Mouse (Mus musculus) ES-Bruce4 (cell line): ENCODE results near the gene Abcb8. TPM values are rescaled to one million over a fixed set of nuclear protein-coding genes. Genes with fewer than 3 reads are reported as not detected.

ENCODE experiments used
- H3K27ac ChIP-seq: 2 replicates; pipeline ENCODE4 v1.5.1; 2012; ENCODE audit warnings: low read length, inconsistent platforms; ENCODE audit not compliant: insufficient read depth
- H3K27me3 ChIP-seq: 2 replicates; pipeline ENCODE4 v1.6.1; 2012; ENCODE audit warnings: mild to moderate bottlenecking, low read length, inconsistent platforms; ENCODE audit not compliant: control insufficient read depth, poor library complexity, insufficient read depth, severe bottlenecking
- H3K36me3 ChIP-seq: 2 replicates; pipeline ENCODE4 v1.6.1; 2012; ENCODE audit warnings: inconsistent platforms, mild to moderate bottlenecking, low read length, moderate library complexity; ENCODE audit not compliant: control insufficient read depth, poor library complexity, insufficient read depth, severe bottlenecking
- H3K4me1 ChIP-seq: one replicate; pipeline ENCODE4 v1.8.1; 2011; ENCODE audit warnings: low read length; ENCODE audit not compliant: control insufficient read depth, insufficient read depth
- H3K4me3 ChIP-seq: 2 replicates; pipeline ENCODE4 v1.5.1; 2011; ENCODE audit warnings: low read depth, mild to moderate bottlenecking, low read length
- H3K9ac ChIP-seq: 2 replicates; pipeline ENCODE4 v1.6.1; 2012; ENCODE audit warnings: low read depth, mild to moderate bottlenecking, inconsistent platforms; ENCODE audit not compliant: poor library complexity, severe bottlenecking
- H3K9me3 ChIP-seq: replicated peaks from 2 replicates; pipeline ENCODE4 v1.6.1; 2012; ENCODE audit warnings: mild to moderate bottlenecking, low read length, inconsistent platforms; ENCODE audit not compliant: control insufficient read depth, poor library complexity, insufficient read depth, severe bottlenecking
- CTCF ChIP-seq: IDR thresholded peaks from one replicate; pipeline ENCODE4 v1.8.1; 2011; ENCODE audit warnings: low read depth, low read length
- EP300 ChIP-seq: IDR thresholded peaks from 2 replicates; pipeline ENCODE4 v1.6.1; 2011; ENCODE audit warnings: low read depth, low read length; ENCODE audit not compliant: insufficient read depth
- POLR2A ChIP-seq: IDR thresholded peaks from one replicate; pipeline ENCODE4 v1.8.1; 2011; ENCODE audit warnings: low read length; ENCODE audit not compliant: insufficient read depth
- polyA plus RNA-seq: library from polyadenylated mRNA; stranded (reverse); fragments of >200 nt; gene quantifications from 2 replicates; pipeline ENCODE4 v1.2.4, GENCODE M21; 2011; ENCODE audit warnings: low read depth; ENCODE audit not compliant: missing spikeins, insufficient read depth, insufficient read length

Gene Abcb8
- polyA plus RNA-seq, 1 experiment: 29.6 TPM

- no peak overlapping the region for H3K9ac ChIP-seq
Observed at GRCm38 (mm10) chr5:24453985-24454303, 60.5 kb downstream of the Abcb8 start.

GRCm38 (mm10) chr5:24455076-24455475 is 61.6 kb downstream of the Abcb8 start:
- H3K27me3 ChIP-seq: no peaks in the 10 kb centered on the region
- no peaks in the 10 kb centered on the region for H3K9me3 ChIP-seq
- peaks cover 6% of the 10 kb centered on the region for H3K4me1 ChIP-seq
- no peaks in the 10 kb centered on the region for H3K36me3 ChIP-seq
- no peak for TF ChIP-seq CTCF
- TF ChIP-seq POLR2A: no peak
- no peak for TF ChIP-seq EP300
- no peak overlapping the region for H3K4me3 ChIP-seq
- H3K27ac ChIP-seq: no peak overlapping the region
- no peak overlapping the region for H3K9ac ChIP-seq

More at GRCm38 (mm10) chr5:24453985-24454303, 60.5 kb downstream of the Abcb8 start:
- Histone ChIP-seq H3K36me3 (no peaks in the 10 kb centered on the region), H3K27ac (no peak overlapping the region), H3K4me1 (peaks cover 6% of the 10 kb centered on the region), H3K9me3 (no peaks in the 10 kb centered on the region), H3K27me3 (no peaks in the 10 kb centered on the region), H3K4me3 (no peak overlapping the region)
- TF ChIP-seq CTCF: no peak

GRCm38 (mm10) chr5:24455613-24456012 is 62.1 kb downstream of the Abcb8 start:
- H3K4me1 ChIP-seq: peaks cover 6% of the 10 kb centered on the region
- no peaks in the 10 kb centered on the region for H3K9me3 ChIP-seq
- no peak for TF ChIP-seq EP300
- H3K36me3 ChIP-seq: no peaks in the 10 kb centered on the region
- no peak overlapping the region for H3K4me3 ChIP-seq
- H3K27me3 ChIP-seq: no peaks in the 10 kb centered on the region
- H3K27ac ChIP-seq: no peak overlapping the region
- H3K9ac ChIP-seq: no peak overlapping the region

Other genes starting within 250 kb of the Abcb8 start
- gene Nupl2, start 228.7 kb upstream of the Abcb8 start, polyA plus RNA-seq: 18.1 and 19.3 TPM in 2 replicates
- 3.3 and 5.8 TPM in 2 replicates for gene Kcnh2, start 42.1 kb upstream of the Abcb8 start, polyA plus RNA-seq
- 1.1 and 1.2 TPM in 2 replicates for gene Nos3, start 28.9 kb upstream of the Abcb8 start, polyA plus RNA-seq
- gene Atg9b, start 1.5 kb upstream of the Abcb8 start, polyA plus RNA-seq: 10.3 and 10.6 TPM in 2 replicates
- 0.88 TPM in 1 of 2 replicates, not detected in the other for gene Asic3, start 19.7 kb downstream of the Abcb8 start, polyA plus RNA-seq
- 30.9 and 34.0 TPM in 2 replicates for gene Cdk5, start 29.9 kb downstream of the Abcb8 start, polyA plus RNA-seq
- gene Slc4a2, start 30.2 kb downstream of the Abcb8 start, polyA plus RNA-seq: 11.3 and 12.6 TPM in 2 replicates
- gene Fastk, start 51.6 kb downstream of the Abcb8 start, polyA plus RNA-seq: 51.6 and 59.8 TPM in 2 replicates
- 4.8 and 7.7 TPM in 2 replicates for gene Tmub1, start 54.2 kb downstream of the Abcb8 start, polyA plus RNA-seq
- 76.8 and 79.9 TPM in 2 replicates for gene Agap3, start 58.5 kb downstream of the Abcb8 start, polyA plus RNA-seq
- 0.20 TPM in 1 of 2 replicates, not detected in the other for gene Gbx1, start 133.5 kb downstream of the Abcb8 start, polyA plus RNA-seq
- not detected in 2 replicates for gene Asb10, start 147.3 kb downstream of the Abcb8 start, polyA plus RNA-seq
- not detected in 2 replicates for gene 4931409K22Rik, start 163.1 kb downstream of the Abcb8 start, polyA plus RNA-seq
- 113 and 120 TPM in 2 replicates for gene Abcf2, start 183.8 kb downstream of the Abcb8 start, polyA plus RNA-seq
- 5.7 and 8.3 TPM in 2 replicates for gene Chpf2, start 193.1 kb downstream of the Abcb8 start, polyA plus RNA-seq
- 1.5 and 1.9 TPM in 2 replicates for gene Smarcd3, start 230.7 kb downstream of the Abcb8 start, polyA plus RNA-seq